9 mouse cellular contexts compared by ENCODE assay signal in the genomic region with DNA sequence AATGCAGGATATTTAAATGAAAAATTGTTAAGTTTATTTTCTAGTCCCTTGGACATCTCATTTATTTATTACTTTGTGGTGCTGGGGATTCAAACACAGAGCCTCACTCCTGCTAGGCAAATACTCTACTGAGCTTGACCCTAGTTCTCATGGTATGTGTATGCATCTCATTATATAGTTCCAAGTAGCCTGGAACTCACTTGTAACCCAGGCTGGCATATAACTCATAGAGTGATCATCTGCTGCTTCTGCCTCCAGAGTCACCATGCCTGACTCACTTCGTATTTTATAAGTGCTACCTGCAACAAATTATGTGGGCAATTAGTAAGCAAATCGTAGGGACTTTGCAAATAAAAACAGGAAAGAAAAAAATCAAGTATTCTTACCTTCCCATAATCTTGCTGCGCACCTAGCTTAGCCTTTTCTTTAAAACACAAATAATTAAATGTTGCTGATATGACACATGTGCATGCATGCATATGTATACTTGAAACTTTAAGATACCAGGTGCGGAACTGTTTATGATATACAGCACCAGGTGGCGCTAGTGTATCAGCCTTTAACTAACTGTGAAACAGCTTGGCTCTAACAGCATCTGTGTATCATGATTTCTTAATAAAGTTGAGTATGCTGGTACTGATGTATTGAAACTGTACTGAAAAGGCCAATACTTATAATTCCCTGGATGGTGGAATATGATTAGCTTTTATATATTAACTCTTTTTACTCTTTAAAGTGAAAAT. TPM values are rescaled to one million over a fixed set of nuclear protein-coding genes. Genes with fewer than 3 reads are reported as not detected.
DNase-seq lines count a peak whose midpoint lies in the region; ATAC-seq and TF ChIP-seq lines count a peak whose summit lies in the region.
"Had no signal": no experiment of that assay in that cellular context is flagged by ENCODE, and none has a peak within 500 bp of the region (broad histone marks: within the 10 kb centered on the region; RNA-seq: fewer than 3 reads in every experiment).

No protein-coding gene starts in this region.

- in situ Hi-C loops in ES-E14 (cut with MboI; ENCODE audit: low sequenced_read_pairs in 2 of 2, unreplicated experiment in 2 of 2), result no loop called here

- H3K4me2 ChIP-seq in embryonic facial prominence, embryonic 14.5 days (ENCODE audit: low read depth, low read length), result no peak overlapping the region
- no peak overlapping the region for H3K4me2 ChIP-seq in lung, embryonic 14.5 days

- no peaks in the 10 kb centered on the region for H3K9me3 ChIP-seq in ES-E14 (ENCODE audit: control insufficient read depth, insufficient read depth, low read depth, low read length)
- H3K9me3 ChIP-seq in embryonic facial prominence, embryonic 14.5 days (ENCODE audit: control insufficient read depth, low read length), result no peaks in the 10 kb centered on the region
- H3K9me3 ChIP-seq in lung, embryonic 14.5 days (ENCODE audit: low read depth, low read length), result no peaks in the 10 kb centered on the region

- no peaks in the 10 kb centered on the region for H3K27me3 ChIP-seq in embryonic facial prominence, embryonic 14.5 days (replicated peaks; ENCODE audit: control insufficient read depth, insufficient read depth, low read length)
- no peaks in the 10 kb centered on the region for H3K27me3 ChIP-seq in lung, embryonic 14.5 days (ENCODE audit: insufficient read depth, low read length)

- H3K4me1 ChIP-seq in ES-E14 (ENCODE audit: control insufficient read depth in 2 of 2, insufficient read depth in 2 of 2, low read length in 2 of 2, poor library complexity in 1 of 2), result 0 out of 4 replicates have a peak, but pooled peaks cover 0 to 1% of the 10 kb centered on the region in 2 experiments
- H3K4me1 ChIP-seq in embryonic facial prominence, embryonic 14.5 days (ENCODE audit: control insufficient read depth, insufficient read depth, low read length), result no peaks in the 10 kb centered on the region
- no peaks in the 10 kb centered on the region for H3K4me1 ChIP-seq in lung, embryonic 14.5 days (ENCODE audit: insufficient read depth)

- no peak overlapping the region for H3K27ac ChIP-seq in ES-E14 (ENCODE audit: insufficient read depth, low read depth, low read length, poor library complexity, severe bottlenecking)
- no peak overlapping the region for H3K27ac ChIP-seq in embryonic facial prominence, embryonic 14.5 days (replicated peaks; ENCODE audit: low read depth, low read length)
- no peak overlapping the region for H3K27ac ChIP-seq in layer of hippocampus, adult 2 months
- H3K27ac ChIP-seq in lung, embryonic 14.5 days (ENCODE audit: low read depth), result no peak overlapping the region

- 0 out of 2 replicates have a peak, but pooled peaks have one; percentile 15 for ATAC-seq in embryonic facial prominence, embryonic 14.5 days (ENCODE audit: low read depth)
- peak; percentile 94 for ATAC-seq in hematopoietic stem cell, adult 5-6 weeks (replicated peaks in 1 of 2; ENCODE audit: insufficient read depth in 1 of 2, low FRiP score in 2 of 2, low TSS enrichment in 1 of 2, low read depth in 1 of 2, poor library complexity in 2 of 2, severe bottlenecking in 2 of 2)
- peak; percentile 70 for ATAC-seq in lung, embryonic 14.5 days (ENCODE audit: insufficient read depth)

- no peaks in the 10 kb centered on the region for H3K36me3 ChIP-seq in ES-E14 (ENCODE audit: control insufficient read depth, insufficient read depth, low read length, poor library complexity, severe bottlenecking)
- H3K36me3 ChIP-seq in embryonic facial prominence, embryonic 14.5 days (ENCODE audit: control insufficient read depth, insufficient read depth, low read length), result no peaks in the 10 kb centered on the region
- H3K36me3 ChIP-seq in lung, embryonic 14.5 days (ENCODE audit: insufficient read depth), result no peaks in the 10 kb centered on the region

- DNase-seq in ES-E14 (ENCODE audit: low read depth, low spot score), result peak; percentile 64
- peak; percentile 37 for DNase-seq in adrenal gland, postnatal 25 days
- peak; percentile 88 for DNase-seq in embryonic facial prominence, embryonic 14.5 days (ENCODE audit: low spot score)
- peak; percentile 53 to 69 for DNase-seq in layer of hippocampus, adult 2 months (ENCODE audit: low spot score in 2 of 2)
- peak; percentile 93 for DNase-seq in lung, embryonic 14.5 days
- DNase-seq in retina, postnatal 1 day, result peak; percentile 81
- peak; percentile 43 to 68 for DNase-seq in urinary bladder, postnatal 36 days (ENCODE audit: low spot score in 2 of 2)

- H3K4me3 ChIP-seq in ES-E14 (ENCODE audit: insufficient read depth in 1 of 2, low read depth in 1 of 2, low read length in 2 of 2, poor library complexity in 1 of 2, severe bottlenecking in 1 of 2), result no peak overlapping the region
- H3K4me3 ChIP-seq in embryonic facial prominence, embryonic 14.5 days (ENCODE audit: low read depth, low read length), result no peak overlapping the region
- H3K4me3 ChIP-seq in layer of hippocampus, adult 2 months, result no peak overlapping the region
- H3K4me3 ChIP-seq in lung, embryonic 14.5 days (ENCODE audit: low read depth, low read length), result no peak overlapping the region

- WGBS in embryonic facial prominence, embryonic 14.5 days, result 34% methylated on average over 5 of the region's 5 CpGs
- WGBS in lung, embryonic 14.5 days, result 31% methylated on average over 5 of the region's 5 CpGs

- no peak overlapping the region for H3K9ac ChIP-seq in ES-E14 (ENCODE audit: insufficient read depth, low read depth, low read length, poor library complexity, severe bottlenecking)
- H3K9ac ChIP-seq in embryonic facial prominence, embryonic 14.5 days (ENCODE audit: low read depth, low read length), result no peak overlapping the region
- H3K9ac ChIP-seq in lung, embryonic 14.5 days, result no peak overlapping the region

- peak; percentile 94 for TF ChIP-seq CTCF in layer of hippocampus, adult 2 months (conservative IDR thresholded peaks at IDR 0.05)
- peak; percentile 85 for TF ChIP-seq CTCF in lung, embryonic 14.5 days (IDR thresholded peaks at IDR 0.05; ENCODE audit: low read depth)

TF ChIP-seq in ES-E14, 5 proteins besides CTCF, POLR2A, EP300 and RAD21:
- TF ChIP-seq ZC3H11A (IDR thresholded peaks at IDR 0.05; ENCODE audit: borderline replicate concordance, low read depth, low read length), result peak; percentile 74; the same call in 1 of the 2 replicates
- TF ChIP-seq CHD2 (IDR thresholded peaks at IDR 0.05; ENCODE audit: low read depth, low read length), result no peak

RNA-seq across cellular contexts. Expression of gene Rnase9, which starts 15.1 kb away (rescaled TPM):
- not detected in 2 replicates for total RNA-seq in ES-E14 (2012; rRNA removed)
- not detected in 2 replicates for total RNA-seq in adrenal gland, postnatal 25 days (2021)
- polyA plus RNA-seq in embryonic facial prominence, embryonic 14.5 days (2014; fragmentation: Nextera tagmentation; extraction: Ambion mirVana), result not detected in 2 replicates
- not detected in 2 replicates for total RNA-seq in hematopoietic stem cell, adult 5-6 weeks (2017)
- not detected for total RNA-seq in layer of hippocampus, adult 2 months (2021)
- polyA plus RNA-seq in lung, embryonic 14.5 days (2014; fragmentation: Nextera tagmentation; extraction: Ambion mirVana), result not detected in 2 replicates
- polyA plus RNA-seq: heart, embryonic 16.5 days had no signal

RNA-seq across cellular contexts. Expression of gene Rnase10, which starts 19.0 kb away (rescaled TPM):
- total RNA-seq in ES-E14 (2012; rRNA removed), result not detected in 2 replicates
- 0.55 TPM in 1 of 2 replicates, not detected in the other for total RNA-seq in adrenal gland, postnatal 25 days (2021)
- 0.29 and 0.48 TPM in 2 replicates for polyA plus RNA-seq in embryonic facial prominence, embryonic 14.5 days (2014; fragmentation: Nextera tagmentation; extraction: Ambion mirVana)
- not detected in 2 replicates for total RNA-seq in hematopoietic stem cell, adult 5-6 weeks (2017)
- total RNA-seq in layer of hippocampus, adult 2 months (2021), result not detected
- 0.45 TPM in 1 of 2 replicates, not detected in the other for polyA plus RNA-seq in lung, embryonic 14.5 days (2014; fragmentation: Nextera tagmentation; extraction: Ambion mirVana)

RNA-seq across cellular contexts. Expression of gene Rnase11, which starts 23.4 kb away (rescaled TPM):
- total RNA-seq in ES-E14 (2012; rRNA removed), result not detected in 2 replicates
- not detected in 2 replicates for total RNA-seq in adrenal gland, postnatal 25 days (2021)
- polyA plus RNA-seq in embryonic facial prominence, embryonic 14.5 days (2014; fragmentation: Nextera tagmentation; extraction: Ambion mirVana), result not detected in 2 replicates
- total RNA-seq in hematopoietic stem cell, adult 5-6 weeks (2017), result not detected in 2 replicates
- not detected for total RNA-seq in layer of hippocampus, adult 2 months (2021)
- not detected in 2 replicates for polyA plus RNA-seq in lung, embryonic 14.5 days (2014; fragmentation: Nextera tagmentation; extraction: Ambion mirVana)
- polyA plus RNA-seq: heart, embryonic 16.5 days had no signal

RNA-seq across cellular contexts. Expression of gene Rnase12, which starts 30.9 kb away (rescaled TPM):
- 0.36 and 1.1 TPM in 2 replicates for total RNA-seq in ES-E14 (2012; rRNA removed)
- not detected in 2 replicates for total RNA-seq in adrenal gland, postnatal 25 days (2021)
- 0.49 TPM in 1 of 2 replicates, not detected in the other for polyA plus RNA-seq in embryonic facial prominence, embryonic 14.5 days (2014; fragmentation: Nextera tagmentation; extraction: Ambion mirVana)
- total RNA-seq in hematopoietic stem cell, adult 5-6 weeks (2017), result 5.3 TPM in 1 of 2 replicates, not detected in the other
- not detected for total RNA-seq in layer of hippocampus, adult 2 months (2021)
- not detected in 2 replicates for polyA plus RNA-seq in lung, embryonic 14.5 days (2014; fragmentation: Nextera tagmentation; extraction: Ambion mirVana)
- polyA plus RNA-seq: heart, embryonic 16.5 days had no signal

RNA-seq across cellular contexts. Expression of gene Olfr750, which starts 47.7 kb away (rescaled TPM):
- not detected in 2 replicates for total RNA-seq in ES-E14 (2012; rRNA removed)
- total RNA-seq in adrenal gland, postnatal 25 days (2021), result not detected in 2 replicates
- not detected in 2 replicates for polyA plus RNA-seq in embryonic facial prominence, embryonic 14.5 days (2014; fragmentation: Nextera tagmentation; extraction: Ambion mirVana)
- total RNA-seq in hematopoietic stem cell, adult 5-6 weeks (2017), result not detected in 2 replicates
- not detected for total RNA-seq in layer of hippocampus, adult 2 months (2021)
- polyA plus RNA-seq in lung, embryonic 14.5 days (2014; fragmentation: Nextera tagmentation; extraction: Ambion mirVana), result not detected in 2 replicates
- polyA plus RNA-seq: heart, embryonic 16.5 days had no signal

Comparison
In these comparisons a context has a peak if more than half of its experiments do, and no peak if none do; other contexts are left out.
1. DNase-seq: peak in every context shown above with its lines; median percentile 93 in lung, embryonic 14.5 days; 88 in embryonic facial prominence, embryonic 14.5 days; 81 in retina, postnatal 1 day; 64 in ES-E14; 61 in layer of hippocampus, adult 2 months; 56 in urinary bladder, postnatal 36 days; 37 in adrenal gland, postnatal 25 days.
2. ATAC-seq: peak in every context shown above with its lines; median percentile 94 in hematopoietic stem cell, adult 5-6 weeks; 70 in lung, embryonic 14.5 days; 15 in embryonic facial prominence, embryonic 14.5 days.